Mouse (Mus musculus) thymus, postnatal 0 days (tissue): ENCODE measurements at regions not wholly inside any gene's neighbourhood (a gene's known extent, or its start where the extent isn't known, plus 50 kb on each side); places are given as distances from the start of the nearest gene placed in this dataset.
"Not testable (repeated sequence)": the region's sequence is repeated elsewhere in the genome, so short reads cannot be mapped to it uniquely, and the experiment has no call there.

Experiments
- DNase-seq: peaks from one replicate; pipeline ENCODE4 v3.0.0-alpha.2; 2015; ENCODE audit warnings: low spot score

GRCm38 (mm10) chr7:39727935-39728557, 210.5 kb downstream of the Zfp619 start:
- DNase-seq, result no peak

GRCm38 (mm10) chr7:39728930-39729329, 211.4 kb downstream of the Zfp619 start:
- DNase-seq, result no peak

- no peak for DNase-seq
Measured at GRCm38 (mm10) chr7:39729723-39730122, 212.2 kb downstream of the Zfp619 start.

- no peak for DNase-seq
Measured at GRCm38 (mm10) chr7:39732790-39733189, 215.2 kb downstream of the Zfp619 start.

GRCm38 (mm10) chr7:39748395-39748794, 230.8 kb downstream of the Zfp619 start:
- not testable (repeated sequence) for DNase-seq

- no peak for DNase-seq
Measured at GRCm38 (mm10) chr7:39750448-39750847, 232.9 kb downstream of the Zfp619 start.

- DNase-seq, result no peak
Measured at GRCm38 (mm10) chr7:39764366-39764765, 246.8 kb downstream of the Zfp619 start.

GRCm38 (mm10) chr7:39765094-39765493, 247.5 kb downstream of the Zfp619 start:
- DNase-seq, result no peak

- DNase-seq, result no peak
Measured at GRCm38 (mm10) chr7:39773291-39773690, 255.7 kb downstream of the Zfp619 start.

GRCm38 (mm10) chr7:39789321-39789720, 271.8 kb downstream of the Zfp619 start:
- no peak for DNase-seq

- DNase-seq, result no peak
Measured at GRCm38 (mm10) chr7:39789880-39790279, 272.3 kb downstream of the Zfp619 start.

- no peak for DNase-seq
Measured at GRCm38 (mm10) chr7:39794751-39795150, 277.2 kb downstream of the Zfp619 start.

- DNase-seq, result no peak
Measured at GRCm38 (mm10) chr7:39804276-39804675, 286.7 kb downstream of the Zfp619 start.

GRCm38 (mm10) chr7:39818036-39818435, 300.5 kb downstream of the Zfp619 start:
- no peak for DNase-seq

- DNase-seq, result no peak
Measured at GRCm38 (mm10) chr7:39822550-39823178, 305.1 kb downstream of the Zfp619 start.

- no peak for DNase-seq
Measured at GRCm38 (mm10) chr7:39828378-39828777, 310.8 kb downstream of the Zfp619 start.

- DNase-seq, result no peak
Measured at GRCm38 (mm10) chr7:39830831-39831230, 313.3 kb downstream of the Zfp619 start.

- DNase-seq, result no peak
Measured at GRCm38 (mm10) chr7:39841988-39842387, 324.4 kb downstream of the Zfp619 start.

- no peak for DNase-seq
Measured at GRCm38 (mm10) chr7:39847914-39848782, 330.6 kb downstream of the Zfp619 start.

GRCm38 (mm10) chr7:39857301-39857700, 339.7 kb downstream of the Zfp619 start:
- no peak for DNase-seq

- no peak for DNase-seq
Measured at GRCm38 (mm10) chr7:39862835-39863234, 345.3 kb downstream of the Zfp619 start.

GRCm38 (mm10) chr7:39864130-39864529, 346.6 kb downstream of the Zfp619 start:
- no peak for DNase-seq
